Mouse (Mus musculus) C2C12 (cell line): ENCODE measurements around the gene Ift140.

Experiments used
- CEBPB ChIP-seq: IDR thresholded peaks from one replicate; pipeline ENCODE4 v1.6.1; 2011; ENCODE audit warnings: low read depth, mild to moderate bottlenecking, control low read depth, moderate library complexity
- CTCF ChIP-seq: IDR thresholded peaks from one replicate; pipeline ENCODE4 v1.5.1; 2011; ENCODE audit not compliant: control insufficient read depth, insufficient read depth, insufficient read length
- MAX ChIP-seq: IDR thresholded peaks from one replicate; pipeline ENCODE4 v1.6.1; 2011; ENCODE audit warnings: mild to moderate bottlenecking, control low read depth
- MYOD1 ChIP-seq: IDR thresholded peaks from one replicate; pipeline ENCODE4 v1.6.1; 2011; ENCODE audit warnings: low read depth; ENCODE audit not compliant: control insufficient read depth, insufficient read length
- MYOG ChIP-seq: IDR thresholded peaks from one replicate; pipeline ENCODE4 v1.6.1; 2011; ENCODE audit not compliant: control insufficient read depth, insufficient read length; ENCODE audit errors: extremely low read depth
- USF1 ChIP-seq: IDR thresholded peaks from one replicate; pipeline ENCODE4 v1.6.1; 2011; ENCODE audit warnings: low read depth, mild to moderate bottlenecking, control low read depth, moderate library complexity

GRCm38 (mm10) chr17:25130060-25130459 lies 114.2 kb downstream of the Ift140 start:
- TF ChIP-seq CEBPB (no peak), CTCF (no peak), MYOD1 (no peak), MAX (no peak), USF1 (no peak), MYOG (no peak)
